Mouse (Mus musculus) stomach, embryonic 14.5 days (tissue): ENCODE results near the gene Ankrd13d. TPM values are rescaled to one million over a fixed set of nuclear protein-coding genes. Genes with fewer than 3 reads are reported as not detected.
"Not testable (repeated sequence)": the region's sequence is repeated elsewhere in the genome, so short reads cannot be mapped to it uniquely, and the experiment has no call there.

ENCODE experiments used
- ATAC-seq: fragments of 200-750 bp; cut with Nextera tagmentation; 2 replicates; pipeline ENCODE4 v1.8.0; 2017; ENCODE audit warnings: low read depth, moderate TSS enrichment; ENCODE audit not compliant: insufficient number of reproducible peaks, insufficient read depth, low FRiP score
- H3K27ac ChIP-seq: fragments of 300-500 bp; sonication (generic); 2 replicates; pipeline ENCODE4 v1.5.1; 2014; ENCODE audit warnings: mild to moderate bottlenecking, low read length, moderate library complexity, mixed read lengths
- H3K27me3 ChIP-seq: fragments of 300-500 bp; sonication (generic); 2 replicates; pipeline ENCODE4 v1.6.1; 2014; ENCODE audit warnings: low read length, control low read depth, mixed read lengths; ENCODE audit not compliant: control insufficient read depth, insufficient read depth
- H3K36me3 ChIP-seq: fragments of 300-500 bp; sonication (generic); 2 replicates; pipeline ENCODE4 v1.6.1; 2014; ENCODE audit warnings: mild to moderate bottlenecking, control low read depth, low read length, moderate library complexity, mixed read lengths; ENCODE audit not compliant: control insufficient read depth, insufficient read depth
- H3K4me1 ChIP-seq: fragments of 300-500 bp; sonication (generic); 2 replicates; pipeline ENCODE4 v1.6.1; 2014; ENCODE audit warnings: low read length, control low read depth, mixed read lengths; ENCODE audit not compliant: control insufficient read depth, insufficient read depth
- H3K4me2 ChIP-seq: fragments of 300-500 bp; sonication (generic); replicated peaks from 2 replicates; pipeline ENCODE4 v1.6.1; 2014; ENCODE audit warnings: low read depth, low read length, control low read depth
- H3K4me3 ChIP-seq: fragments of 300-500 bp; sonication (generic); 2 replicates; pipeline ENCODE4 v1.5.1; 2014; ENCODE audit warnings: low read depth, low read length, control low read depth
- H3K9ac ChIP-seq: fragments of 300-500 bp; sonication (generic); replicated peaks from 2 replicates; pipeline ENCODE4 v1.6.1; 2014; ENCODE audit warnings: low read depth, mild to moderate bottlenecking, control low read depth, low read length, moderate library complexity, mixed read lengths
- H3K9me3 ChIP-seq: fragments of 300-500 bp; sonication (generic); 2 replicates; pipeline ENCODE4 v1.6.1; 2016; ENCODE audit warnings: low read depth, low read length, control low read depth; ENCODE audit not compliant: control insufficient read depth
- WGBS: fragments of 180-500 bp; shearing (Covaris S2); extraction: QIAGEN DNeasy Blood & Tissue Kit; methylation state at CpG from one replicate; pipeline ENCODE4 v1.1.7; 2014; 5-methylcytosine and 5-hydroxymethylcytosine counted together
- polyA plus RNA-seq: library from polyadenylated mRNA; unstranded; fragments of >200 nt; fragmentation: Nextera tagmentation; extraction: Ambion mirVana; gene quantifications from 2 replicates; pipeline ENCODE4 v1.2.1, GENCODE M21; 2014

Ankrd13d gene
- polyA plus RNA-seq, 1 experiment from 2014 or later: 13.0 TPM

- not testable (repeated sequence) for H3K4me2 ChIP-seq, H3K9me3 ChIP-seq, H3K4me3 ChIP-seq, H3K27me3 ChIP-seq, H3K27ac ChIP-seq, ATAC-seq, H3K9ac ChIP-seq, H3K4me1 ChIP-seq, H3K36me3 ChIP-seq
- WGBS: 33% methylated on average over 1 of the region's 1 CpGs
Observed at GRCm38 (mm10) chr19:4248683-4249082, 34.3 kb downstream of the Ankrd13d start.

- Histone ChIP-seq H3K4me3 (no peak overlapping the region), H3K4me1 (no peaks in the 10 kb centered on the region), H3K27me3 (no peaks in the 10 kb centered on the region), H3K27ac (no peak overlapping the region), H3K36me3 (no peaks in the 10 kb centered on the region), H3K9ac (no peak overlapping the region), H3K4me2 (no peak overlapping the region), H3K9me3 (no peaks in the 10 kb centered on the region)
- ATAC-seq: no peak
- 60% methylated on average over 1 of the region's 1 CpGs for WGBS
Observed at GRCm38 (mm10) chr19:4247010-4247409, 35.9 kb downstream of the Ankrd13d start.

- Histone ChIP-seq H3K9me3 (no peaks in the 10 kb centered on the region), H3K27ac (no peak overlapping the region), H3K4me2 (no peak overlapping the region), H3K27me3 (no peaks in the 10 kb centered on the region), H3K4me1 (no peaks in the 10 kb centered on the region), H3K9ac (no peak overlapping the region), H3K4me3 (no peak overlapping the region), H3K36me3 (no peaks in the 10 kb centered on the region)
- 81% methylated on average over 6 of the region's 6 CpGs for WGBS
- no peak for ATAC-seq
Observed at GRCm38 (mm10) chr19:4244775-4245174, 38.2 kb downstream of the Ankrd13d start.

GRCm38 (mm10) chr19:4242416-4242815 lies 40.5 kb downstream of the Ankrd13d start:
- ATAC-seq: no peak
- 59% methylated on average over 3 of the region's 3 CpGs for WGBS
- Histone ChIP-seq H3K4me2 (no peak overlapping the region), H3K36me3 (no peaks in the 10 kb centered on the region), H3K9ac (no peak overlapping the region), H3K9me3 (no peaks in the 10 kb centered on the region), H3K27me3 (no peaks in the 10 kb centered on the region), H3K4me1 (no peaks in the 10 kb centered on the region), H3K4me3 (no peak overlapping the region), H3K27ac (no peak overlapping the region)

DNA sequence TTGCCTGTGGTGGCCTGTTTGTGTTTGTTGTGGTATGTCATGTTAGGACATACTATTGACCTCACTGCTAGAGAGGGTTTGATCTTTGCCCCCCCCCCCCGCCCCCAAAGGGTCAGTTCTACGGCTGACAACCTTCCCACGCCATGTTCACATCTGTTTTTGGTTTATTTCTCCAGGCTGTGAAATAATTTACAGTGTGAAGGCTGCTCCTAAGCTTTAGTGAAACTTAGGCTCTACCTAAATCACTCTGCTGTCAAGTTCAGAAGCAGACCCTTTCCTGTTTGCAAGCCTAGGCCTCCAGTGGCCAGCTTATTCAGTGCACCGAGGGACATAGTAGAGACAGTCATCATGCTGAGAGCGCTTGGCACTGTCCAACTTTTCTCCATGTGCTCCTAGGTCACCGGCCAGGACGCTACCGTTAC lies 42.7 kb downstream of the Ankrd13d start:
- ATAC-seq: no peak
- no peaks in the 10 kb centered on the region for H3K36me3 ChIP-seq
- WGBS: 51% methylated on average over 8 of the region's 8 CpGs

GRCm38 (mm10) chr19:4234548-4234947 lies 48.4 kb downstream of the Ankrd13d start:
- Histone ChIP-seq H3K27me3 (no peaks in the 10 kb centered on the region), H3K4me2 (no peak overlapping the region), H3K27ac (no peak overlapping the region), H3K9ac (no peak overlapping the region), H3K4me1 (peaks cover 21% of the 10 kb centered on the region; the same call in 1 of the 2 replicates), H3K36me3 (no peaks in the 10 kb centered on the region), H3K4me3 (no peak overlapping the region), H3K9me3 (no peaks in the 10 kb centered on the region)
- 75% methylated on average over 4 of the region's 4 CpGs for WGBS
- no peak for ATAC-seq

More for the DNA sequence above, 42.7 kb downstream of the Ankrd13d start:
- Histone ChIP-seq H3K4me3 (no peak overlapping the region), H3K27me3 (no peaks in the 10 kb centered on the region), H3K9ac (no peak overlapping the region), H3K4me2 (no peak overlapping the region), H3K4me1 (no peaks in the 10 kb centered on the region), H3K27ac (no peak overlapping the region), H3K9me3 (no peaks in the 10 kb centered on the region)

DNA sequence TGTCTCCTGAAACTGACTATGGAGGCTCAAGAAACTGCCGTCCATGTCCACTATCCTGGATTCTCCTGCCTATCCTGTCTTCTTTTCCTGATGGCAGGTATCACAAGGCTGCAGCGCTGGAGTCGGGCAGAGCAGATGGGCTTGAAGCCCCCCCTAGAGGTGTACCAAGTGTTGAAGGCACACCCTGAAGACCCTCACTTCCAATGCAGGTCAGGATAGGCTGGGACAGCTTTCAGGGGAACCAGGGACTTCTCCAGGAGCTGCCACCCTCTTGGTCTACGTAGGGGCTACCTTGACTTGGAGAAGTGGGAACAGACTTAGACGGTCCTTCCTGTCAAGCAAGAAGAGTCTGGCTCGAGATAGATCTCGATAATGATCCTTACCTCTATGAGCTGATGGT lies 50.3 kb downstream of the Ankrd13d start:
- Histone ChIP-seq H3K9ac (0 out of 2 replicates have a peak overlapping the region, but pooled peaks have one; percentile 10), H3K27ac (no peak overlapping the region), H3K4me1 (peaks cover 24% of the 10 kb centered on the region; the same call in 1 of the 2 replicates), H3K36me3 (no peaks in the 10 kb centered on the region), H3K4me2 (peak overlapping the region; percentile 57), H3K9me3 (no peaks in the 10 kb centered on the region), H3K27me3 (no peaks in the 10 kb centered on the region), H3K4me3 (no peak overlapping the region)
- no peak for ATAC-seq
- WGBS: 76% methylated on average over 7 of the region's 7 CpGs

DNA sequence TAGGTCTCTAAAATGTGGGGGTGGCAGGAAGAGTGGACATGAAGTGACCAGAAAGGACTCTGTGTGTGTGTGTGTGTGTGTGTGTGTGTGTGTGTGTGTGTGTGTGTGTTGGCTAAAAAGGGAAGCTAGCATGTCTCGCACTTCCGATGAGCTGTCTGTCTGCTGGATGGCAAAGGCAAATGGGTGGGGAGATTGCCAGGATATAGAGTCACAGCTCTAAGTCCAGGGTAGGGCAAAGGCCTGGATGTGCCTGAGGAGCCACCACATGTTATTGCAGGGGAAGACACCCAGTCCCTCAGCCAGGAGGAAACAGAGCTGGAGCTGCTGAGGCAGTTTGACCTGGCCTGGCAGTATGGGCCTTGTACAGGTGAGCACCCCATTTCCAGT lies 50.8 kb downstream of the Ankrd13d start:
- no peaks in the 10 kb centered on the region for H3K9me3 ChIP-seq
- H3K36me3 ChIP-seq: no peaks in the 10 kb centered on the region
- H3K27me3 ChIP-seq: no peaks in the 10 kb centered on the region
- 33% methylated on average over 2 of the region's 2 CpGs for WGBS
- peak overlapping the region; percentile 41 for H3K4me3 ChIP-seq
- peak overlapping the region; percentile 57 for H3K4me2 ChIP-seq
- H3K27ac ChIP-seq: peak overlapping the region; percentile 66; the same call in 1 of the 2 replicates
- ATAC-seq: no peak
- H3K4me1 ChIP-seq: peaks cover 24% of the 10 kb centered on the region; the same call in 1 of the 2 replicates
- peak overlapping the region; percentile 37 for H3K9ac ChIP-seq
